Mouse (Mus musculus) cerebellum, adult 18-20 months (tissue): ENCODE results near the gene Olfr1043.
"Not testable (repeated sequence)": the region's sequence is repeated elsewhere in the genome, so short reads cannot be mapped to it uniquely, and the experiment has no call there.

Experiments used
- DNase-seq, 2 experiments: peaks; one replicate each; pipeline ENCODE4 v3.0.0; 2021

Olfr1043 gene

GRCm38 (mm10) chr2:86167422-86167821 is at the start of gene Olfr1043:
TSS of gene Olfr1043 (minus strand) at chr2:86167522.
- DNase-seq, result no peak

- no peak for DNase-seq
Measured at GRCm38 (mm10) chr2:86202909-86203308, 35.6 kb upstream of the Olfr1043 start, which contains the start of gene Olfr1045. TSS of gene Olfr1045 (minus strand) at chr2:86203009.

- DNase-seq, result no peak
Measured at GRCm38 (mm10) chr2:86195863-86196262, 28.5 kb upstream of the Olfr1043 start.

GRCm38 (mm10) chr2:86185583-86185982 is 18.3 kb upstream of the Olfr1043 start, which contains the start of gene Olfr52:
TSS of gene Olfr52 (minus strand) at chr2:86185683.
- no peak for DNase-seq

- no peak for DNase-seq
Measured at GRCm38 (mm10) chr2:86179950-86180349, 12.6 kb upstream of the Olfr1043 start.

GRCm38 (mm10) chr2:86177720-86178119 is 10.4 kb upstream of the Olfr1043 start, which contains the start of gene Olfr1044:
TSS of gene Olfr1044 (minus strand) at chr2:86177820.
- DNase-seq, result no peak

GRCm38 (mm10) chr2:86175422-86175821 is 8.1 kb upstream of the Olfr1043 start:
- DNase-seq, result not testable (repeated sequence)

GRCm38 (mm10) chr2:86161738-86162137 is 5.6 kb downstream of the Olfr1043 start, which contains the start of gene Olfr1042:
TSS of gene Olfr1042 (minus strand) at chr2:86161838.
- no peak for DNase-seq

GRCm38 (mm10) chr2:86146632-86147031 is 20.7 kb downstream of the Olfr1043 start, which contains the start of gene Olfr1040:
TSS of gene Olfr1040 (minus strand) at chr2:86146732.
- no peak for DNase-seq

GRCm38 (mm10) chr2:86135828-86136227 is 31.5 kb downstream of the Olfr1043 start, which contains the start of gene Olfr1039:
TSS of gene Olfr1039 (minus strand) at chr2:86135928.
- DNase-seq, result no peak
